Mouse (Mus musculus): ENCODE data around the gene Ush1c. TPM values are rescaled to one million over a fixed set of nuclear protein-coding genes. Genes with fewer than 3 reads are reported as not detected.

Ush1c gene
- polyA plus RNA-seq (2015; fragmentation: Nextera tagmentation; extraction: Ambion mirVana): 132 and 142 TPM in 2 replicates

GRCm38 (mm10) chr7:46238346-46238745 lies at the start of gene Ush1c:
Gene Ush1c, minus strand, starts transcription at chr7:46238503.
- peak within 1 kb of the TSS; percentile 91 for H3K27ac ChIP-seq (ENCODE audit: low read depth, low read length)
- H3K4me3 ChIP-seq (ENCODE audit: low read depth, low read length): peak within 1 kb of the TSS; percentile 41

DNA sequence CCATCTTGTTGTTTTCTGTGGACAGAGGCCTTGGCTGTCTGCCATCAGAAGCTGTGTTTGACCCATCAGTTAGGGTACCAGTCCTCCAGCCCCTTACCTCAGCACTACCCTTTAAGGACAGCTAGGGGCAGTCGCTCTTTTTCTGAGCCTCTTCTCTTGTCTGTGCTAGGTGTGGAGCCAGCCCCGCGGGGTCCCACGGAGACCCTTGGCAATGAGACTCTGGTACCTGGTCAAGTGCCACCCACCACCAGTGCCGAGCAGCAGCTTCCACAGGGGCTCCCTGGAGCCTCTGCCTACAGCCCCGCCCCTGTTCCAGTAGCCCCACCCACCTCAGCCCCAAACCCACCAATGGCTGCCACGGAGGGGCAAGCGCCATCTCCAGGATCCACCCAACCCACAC lies 48.7 kb upstream of the Ush1c start:
- Histone ChIP-seq H3K9ac (ENCODE audit: low read depth, low read length) (no peak overlapping the region), H3K9me3 (ENCODE audit: control insufficient read depth) (no peaks in the 10 kb centered on the region), H3K36me3 (ENCODE audit: control insufficient read depth, insufficient read depth) (no peaks in the 10 kb centered on the region), H3K27ac (ENCODE audit: low read depth, low read length) (no peak overlapping the region), H3K4me3 (ENCODE audit: low read depth, low read length) (no peak overlapping the region), H3K27me3 (replicated peaks; ENCODE audit: control insufficient read depth, insufficient read depth, low read length) (no peaks in the 10 kb centered on the region), H3K4me1 (replicated peaks; ENCODE audit: control insufficient read depth, insufficient read depth, low read length) (no peaks in the 10 kb centered on the region), H3K4me2 (replicated peaks; ENCODE audit: low read depth) (no peak overlapping the region)
- TF ChIP-seq CTCF (IDR thresholded peaks at IDR 0.05; ENCODE audit: low read depth): no peak
- WGBS: 27% methylated on average over 7 of the region's 8 CpGs
- 0 out of 2 replicates have a peak, but pooled peaks have one; percentile 22 for ATAC-seq

More at GRCm38 (mm10) chr7:46238346-46238745, at the start of gene Ush1c:
- no peak for TF ChIP-seq CTCF (IDR thresholded peaks at IDR 0.05; ENCODE audit: low read depth)
- Histone ChIP-seq H3K36me3 (ENCODE audit: control insufficient read depth, insufficient read depth) (no peaks in the 10 kb centered on the region; the same call in 1 of the 2 replicates), H3K4me2 (replicated peaks; ENCODE audit: low read depth) (peak within 1 kb of the TSS; percentile 70), H3K4me1 (replicated peaks; ENCODE audit: control insufficient read depth, insufficient read depth, low read length) (no peaks in the 10 kb centered on the region), H3K9me3 (ENCODE audit: control insufficient read depth) (no peaks in the 10 kb centered on the region), H3K9ac (ENCODE audit: low read depth, low read length) (peak within 1 kb of the TSS; percentile 64), H3K27me3 (replicated peaks; ENCODE audit: control insufficient read depth, insufficient read depth, low read length) (no peaks in the 10 kb centered on the region)
- ATAC-seq: peak; percentile 70
- 14% methylated on average over 10 of the region's 10 CpGs for WGBS

DNA sequence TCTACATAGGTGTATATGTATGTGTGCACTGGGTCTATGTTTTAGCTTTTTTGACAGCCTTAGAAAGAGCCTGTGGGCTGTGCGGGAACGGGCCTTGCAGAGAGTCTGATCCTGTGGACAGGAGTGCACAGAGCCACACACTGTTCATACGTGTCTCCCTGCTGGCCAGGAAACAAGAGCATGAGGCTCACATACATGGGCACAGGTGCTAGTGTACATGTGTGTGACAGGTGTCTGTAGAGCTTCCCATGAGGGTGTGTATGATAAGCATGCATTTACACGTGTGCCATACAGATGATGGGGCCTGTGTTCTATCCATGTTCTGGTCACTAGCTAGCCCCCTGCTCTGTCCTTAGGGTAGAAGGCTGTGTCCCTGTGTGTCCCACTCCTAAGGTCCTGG lies 48.1 kb upstream of the Ush1c start:
- no peak for ATAC-seq
- no peak overlapping the region for H3K4me3 ChIP-seq (ENCODE audit: low read depth, low read length)
- no peak for TF ChIP-seq CTCF (IDR thresholded peaks at IDR 0.05; ENCODE audit: low read depth)
- H3K9me3 ChIP-seq (ENCODE audit: control insufficient read depth): no peaks in the 10 kb centered on the region
- no peak overlapping the region for H3K4me2 ChIP-seq (replicated peaks; ENCODE audit: low read depth)
- WGBS: 88% methylated on average over 4 of the region's 4 CpGs
- H3K27me3 ChIP-seq (replicated peaks; ENCODE audit: control insufficient read depth, insufficient read depth, low read length): no peaks in the 10 kb centered on the region
- no peaks in the 10 kb centered on the region for H3K36me3 ChIP-seq (ENCODE audit: control insufficient read depth, insufficient read depth)
- no peak overlapping the region for H3K27ac ChIP-seq (ENCODE audit: low read depth, low read length)
- no peaks in the 10 kb centered on the region for H3K4me1 ChIP-seq (replicated peaks; ENCODE audit: control insufficient read depth, insufficient read depth, low read length)
- no peak overlapping the region for H3K9ac ChIP-seq (ENCODE audit: low read depth, low read length)

DNA sequence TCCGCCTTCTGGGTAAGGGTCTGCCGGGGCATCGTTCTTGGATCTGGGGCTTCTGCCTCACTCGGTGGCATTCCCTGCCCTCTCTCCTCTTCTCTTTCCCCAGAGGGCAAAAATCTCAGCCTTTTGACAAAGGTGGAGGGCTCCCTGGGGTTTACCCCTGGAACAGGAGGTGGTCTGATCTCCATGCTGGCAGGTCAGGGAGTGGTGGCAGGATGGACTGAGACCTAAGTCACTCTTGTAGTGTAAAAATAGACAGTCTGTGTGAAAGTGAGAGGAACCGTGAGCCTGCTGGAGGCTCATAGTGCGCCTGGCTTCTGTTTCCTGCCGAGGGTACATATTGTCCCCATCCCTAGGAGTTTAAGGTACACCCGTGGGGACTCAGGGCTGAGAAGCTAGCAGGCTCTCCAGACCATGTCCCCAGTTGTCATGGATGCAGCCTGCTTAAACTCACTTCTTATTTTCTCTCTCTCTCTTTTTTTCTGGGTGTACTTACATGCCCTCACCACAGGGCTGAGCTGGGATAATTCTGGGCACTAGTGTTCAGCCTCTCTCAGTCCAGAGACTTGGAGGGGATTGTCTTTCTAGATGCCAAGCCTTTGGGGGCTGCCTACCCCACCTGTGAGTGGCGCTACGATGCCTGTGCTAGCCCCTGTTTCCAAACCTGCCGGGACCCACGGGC lies 47.0 kb upstream of the Ush1c start:
- Histone ChIP-seq H3K36me3 (ENCODE audit: control insufficient read depth, insufficient read depth) (no peaks in the 10 kb centered on the region), H3K9me3 (ENCODE audit: control insufficient read depth) (no peaks in the 10 kb centered on the region), H3K27ac (ENCODE audit: low read depth, low read length) (no peak overlapping the region), H3K4me1 (replicated peaks; ENCODE audit: control insufficient read depth, insufficient read depth, low read length) (no peaks in the 10 kb centered on the region), H3K27me3 (replicated peaks; ENCODE audit: control insufficient read depth, insufficient read depth, low read length) (no peaks in the 10 kb centered on the region), H3K4me3 (ENCODE audit: low read depth, low read length) (no peak overlapping the region), H3K9ac (ENCODE audit: low read depth, low read length) (no peak overlapping the region), H3K4me2 (replicated peaks; ENCODE audit: low read depth) (no peak overlapping the region)
- ATAC-seq: no peak
- WGBS: 86% methylated on average over 12 of the region's 12 CpGs
- no peak for TF ChIP-seq CTCF (IDR thresholded peaks at IDR 0.05; ENCODE audit: low read depth)

DNA sequence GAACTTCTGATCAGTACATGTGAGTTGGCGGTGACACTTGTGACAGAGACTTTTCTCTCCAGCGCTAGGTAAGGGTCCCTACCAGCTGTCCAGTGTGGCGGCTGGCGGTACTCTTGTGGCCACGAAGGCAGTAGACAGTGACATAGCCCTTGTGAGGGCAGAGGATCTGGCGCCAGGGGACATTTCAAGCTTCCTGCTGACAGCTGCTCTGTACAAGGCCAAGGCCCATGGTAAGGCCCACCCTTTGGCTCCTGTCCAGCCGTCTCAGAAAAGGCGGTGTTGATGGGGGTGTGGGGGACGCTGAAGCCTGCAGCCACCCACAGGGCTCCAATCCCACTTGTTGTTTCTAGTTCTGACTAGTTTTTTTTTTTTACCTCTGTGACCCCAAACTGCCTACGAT lies 45.4 kb upstream of the Ush1c start:
- H3K27ac ChIP-seq (ENCODE audit: low read depth, low read length): no peak overlapping the region
- no peak overlapping the region for H3K9ac ChIP-seq (ENCODE audit: low read depth, low read length)
- no peak overlapping the region for H3K4me2 ChIP-seq (replicated peaks; ENCODE audit: low read depth)
- H3K36me3 ChIP-seq (ENCODE audit: control insufficient read depth, insufficient read depth): no peaks in the 10 kb centered on the region
- no peak overlapping the region for H3K4me3 ChIP-seq (ENCODE audit: low read depth, low read length)
- H3K4me1 ChIP-seq (replicated peaks; ENCODE audit: control insufficient read depth, insufficient read depth, low read length): no peaks in the 10 kb centered on the region
- H3K9me3 ChIP-seq (ENCODE audit: control insufficient read depth): no peaks in the 10 kb centered on the region
- ATAC-seq: no peak
- whole genome bisulfite sequencing: 68% methylated on average over 10 of the region's 10 CpGs
- TF ChIP-seq CTCF (IDR thresholded peaks at IDR 0.05; ENCODE audit: low read depth): no peak
- H3K27me3 ChIP-seq (replicated peaks; ENCODE audit: control insufficient read depth, insufficient read depth, low read length): no peaks in the 10 kb centered on the region

DNA sequence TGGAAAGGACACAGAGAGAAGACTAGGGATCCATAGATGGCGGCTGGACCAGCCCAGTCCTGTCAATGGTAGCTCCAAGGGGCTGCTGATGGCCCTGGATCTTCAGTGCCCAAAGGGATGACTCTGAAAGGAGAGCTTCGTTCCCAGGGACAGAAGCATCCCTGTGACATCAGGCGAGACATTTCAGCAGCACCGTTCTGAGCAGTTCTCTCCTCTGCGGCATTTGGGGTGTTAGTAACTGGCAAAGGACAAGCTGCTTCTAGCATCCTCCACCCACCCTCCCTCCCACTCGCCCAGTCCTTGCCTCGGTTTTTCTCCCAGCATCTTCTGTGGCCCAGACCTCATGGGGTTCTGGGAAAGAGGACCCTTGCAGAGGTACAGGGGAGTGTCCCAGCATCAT lies 44.0 kb upstream of the Ush1c start:
- no peaks in the 10 kb centered on the region for H3K36me3 ChIP-seq (ENCODE audit: control insufficient read depth, insufficient read depth)
- no peak overlapping the region for H3K4me2 ChIP-seq (replicated peaks; ENCODE audit: low read depth)
- no peak overlapping the region for H3K27ac ChIP-seq (ENCODE audit: low read depth, low read length)
- ATAC-seq: no peak
- H3K9ac ChIP-seq (ENCODE audit: low read depth, low read length): no peak overlapping the region
- H3K4me3 ChIP-seq (ENCODE audit: low read depth, low read length): no peak overlapping the region
- TF ChIP-seq CTCF (IDR thresholded peaks at IDR 0.05; ENCODE audit: low read depth): no peak
- no peaks in the 10 kb centered on the region for H3K9me3 ChIP-seq (ENCODE audit: control insufficient read depth)
- no peaks in the 10 kb centered on the region for H3K4me1 ChIP-seq (replicated peaks; ENCODE audit: control insufficient read depth, insufficient read depth, low read length)
- H3K27me3 ChIP-seq (replicated peaks; ENCODE audit: control insufficient read depth, insufficient read depth, low read length): no peaks in the 10 kb centered on the region
- 68% methylated on average over 7 of the region's 7 CpGs for WGBS

Data from intestine, postnatal 0 days (tissue).